Mouse (Mus musculus) right cerebral cortex, postnatal 14 days (tissue): Measurements from ENCODE around the gene Slc43a2.

Experiments used
- DNase-seq: peaks from one replicate; pipeline ENCODE4 v3.0.0; 2022

Gene Slc43a2

GRCm38 (mm10) chr11:75531469-75532242, at the start of gene Slc43a2:
Gene Slc43a2 (plus strand): TSS chr11:75531694.
- DNase-seq = peak; percentile 96

DNA sequence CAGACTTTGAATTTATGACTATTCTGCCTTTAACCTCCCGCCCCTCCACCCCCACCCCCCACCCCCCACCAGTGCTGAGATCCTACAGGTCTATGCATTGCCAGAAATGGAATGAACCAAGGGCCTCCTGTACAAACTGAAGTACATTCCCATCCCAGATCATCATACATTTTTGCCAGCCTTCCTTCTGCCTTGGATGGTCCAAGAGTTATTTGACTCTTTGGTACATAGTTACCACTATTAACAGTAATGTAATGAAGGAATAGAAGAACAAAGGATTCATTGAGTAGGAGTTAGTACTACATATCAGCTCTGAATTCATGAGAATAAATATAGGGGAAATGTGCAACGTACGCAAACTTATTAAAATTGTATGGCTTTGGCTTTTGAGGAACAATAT, 45.3 kb upstream of the Slc43a2 start:
- no peak for DNase-seq

- DNase-seq = peak; percentile 91
Observed at GRCm38 (mm10) chr11:75486601-75487285, 44.8 kb upstream of the Slc43a2 start, which contains the start of gene Prpf8. Gene Prpf8 (plus strand): TSS chr11:75486816.

DNA sequence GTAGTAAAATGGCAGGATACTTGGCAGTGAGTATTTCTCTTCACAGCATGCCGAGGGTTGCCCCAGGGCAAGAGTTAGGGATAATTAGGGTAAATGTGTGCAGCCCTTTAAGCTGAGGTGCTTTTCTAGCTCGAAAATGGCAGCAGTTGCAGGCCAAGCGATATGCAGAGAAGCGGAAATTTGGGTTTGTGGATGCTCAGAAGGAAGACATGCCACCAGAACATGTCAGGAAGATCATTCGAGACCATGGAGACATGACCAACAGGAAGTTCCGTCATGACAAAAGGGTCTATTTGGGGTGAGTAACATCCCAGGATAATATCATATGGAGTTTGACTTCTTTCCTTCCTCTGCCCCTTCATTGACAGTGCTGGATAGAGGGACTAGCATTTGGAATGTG, 44.0 kb upstream of the Slc43a2 start:
- no peak for DNase-seq

DNA sequence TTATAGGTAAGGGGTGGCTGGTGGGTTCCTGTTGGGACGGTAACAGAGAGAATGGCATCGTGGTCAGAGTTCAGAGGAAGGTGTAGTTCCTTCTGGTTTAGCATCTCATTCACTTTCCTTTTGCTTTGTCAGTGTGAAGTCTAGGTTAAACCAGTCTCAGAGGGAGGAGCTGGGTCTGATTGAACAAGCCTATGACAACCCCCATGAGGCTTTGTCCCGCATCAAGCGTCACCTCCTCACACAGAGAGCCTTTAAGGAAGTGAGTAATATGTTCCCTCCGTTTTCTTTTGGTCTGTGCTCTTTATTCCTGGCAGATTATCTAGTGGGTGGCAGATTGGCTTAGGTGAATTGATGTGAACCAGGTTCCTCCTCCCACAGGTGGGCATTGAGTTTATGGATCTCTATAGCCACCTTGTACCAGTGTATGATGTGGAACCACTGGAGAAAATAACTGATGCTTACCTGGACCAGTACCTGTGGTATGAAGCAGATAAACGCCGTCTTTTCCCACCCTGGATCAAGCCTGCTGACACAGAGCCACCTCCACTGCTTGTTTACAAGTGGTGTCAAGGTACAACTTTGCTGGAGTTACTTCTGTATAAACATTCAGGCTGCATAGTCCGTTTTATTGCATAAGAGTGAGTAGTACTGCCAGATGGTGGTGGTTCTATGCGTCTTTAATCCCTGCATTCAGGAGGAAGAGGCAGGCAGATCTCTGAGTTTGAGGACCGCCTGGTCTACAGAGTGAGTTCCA, 37.0 kb upstream of the Slc43a2 start:
- no peak for DNase-seq

- DNase-seq = no peak
Observed at GRCm38 (mm10) chr11:75498126-75498525, 33.4 kb upstream of the Slc43a2 start.

DNA sequence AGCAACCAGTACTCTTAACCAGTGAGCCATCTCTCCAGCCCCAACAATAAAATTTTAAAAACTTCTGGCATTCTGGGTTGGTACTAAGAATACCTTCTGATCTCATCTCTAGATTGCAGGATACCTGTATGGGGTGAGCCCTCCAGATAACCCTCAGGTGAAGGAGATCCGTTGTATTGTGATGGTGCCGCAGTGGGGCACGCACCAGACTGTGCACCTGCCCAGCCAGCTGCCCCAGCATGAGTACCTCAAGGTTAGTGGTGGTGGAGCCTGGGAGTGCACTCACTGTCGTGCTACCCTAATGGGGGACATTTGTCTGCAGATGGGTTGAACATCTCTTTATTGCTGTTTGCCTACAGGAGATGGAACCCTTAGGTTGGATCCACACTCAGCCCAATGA, 23.3 kb upstream of the Slc43a2 start:
- no peak for DNase-seq

DNA sequence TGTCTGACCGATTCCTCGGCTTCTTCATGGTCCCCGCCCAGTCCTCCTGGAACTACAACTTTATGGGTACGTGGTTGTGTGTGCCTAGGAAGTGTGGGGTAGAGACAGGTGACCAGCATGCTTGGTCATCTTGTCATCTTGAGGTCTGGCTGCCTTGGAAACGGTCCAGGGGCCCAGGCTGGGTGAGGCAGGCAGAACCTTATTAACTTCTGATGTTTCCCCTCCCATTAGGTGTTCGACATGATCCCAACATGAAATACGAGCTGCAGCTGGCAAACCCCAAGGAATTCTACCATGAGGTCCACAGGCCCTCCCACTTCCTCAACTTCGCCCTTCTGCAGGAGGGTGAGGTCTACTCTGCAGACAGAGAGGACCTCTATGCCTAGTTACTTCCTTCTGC, 22.6 kb upstream of the Slc43a2 start:
- DNase-seq = no peak

DNA sequence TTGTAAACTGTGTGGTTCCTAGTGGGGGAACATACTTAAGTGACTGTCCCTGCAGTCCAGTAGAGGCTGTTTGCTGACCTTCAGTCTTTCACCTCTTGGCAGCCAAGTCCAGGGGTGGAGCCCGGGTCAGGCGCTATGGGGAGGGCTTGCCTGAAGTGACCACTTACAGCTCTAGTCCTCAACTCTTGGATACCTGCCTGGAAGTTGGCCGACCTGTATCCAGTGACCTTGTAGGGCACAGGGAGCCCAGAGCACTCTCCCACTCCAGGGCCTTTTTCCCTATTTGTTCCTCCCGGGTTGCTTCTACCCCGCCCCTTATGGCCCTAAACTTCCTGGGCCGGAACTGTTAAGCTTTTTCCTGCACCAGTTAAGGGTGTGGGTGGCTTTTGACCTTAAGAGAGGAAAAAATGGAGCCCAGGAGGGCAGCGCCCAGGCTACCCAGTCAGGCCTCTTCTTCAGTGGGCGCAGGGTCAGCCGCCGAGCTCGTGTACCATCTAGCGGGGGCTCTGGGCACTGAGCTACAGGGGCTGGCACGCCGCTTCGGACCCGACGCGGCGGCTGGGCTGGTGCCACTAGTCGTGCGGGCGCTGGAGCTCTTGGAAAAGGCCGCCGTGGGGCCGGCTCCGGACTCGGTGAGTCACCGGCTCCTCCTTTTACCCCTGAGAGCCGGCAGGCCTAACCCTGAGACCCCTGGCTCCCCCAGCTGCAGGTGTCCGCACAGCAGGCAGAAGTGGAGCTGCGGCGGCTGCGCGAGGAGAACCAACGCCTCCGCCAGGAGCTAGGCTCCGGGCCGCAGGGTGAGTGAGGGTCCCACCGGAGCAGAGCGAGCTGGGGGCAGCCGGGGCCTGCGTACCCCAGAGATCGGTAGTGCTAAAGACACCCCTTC, 21.5 kb upstream of the Slc43a2 start, which contains the start of gene Rilp:
TSS of gene Rilp (plus strand) at position 354 of the 886 bp plus-strand sequence.
- DNase-seq = peak; percentile 61

GRCm38 (mm10) chr11:75510627-75510993, 20.9 kb upstream of the Slc43a2 start:
- DNase-seq = peak; percentile 95

DNA sequence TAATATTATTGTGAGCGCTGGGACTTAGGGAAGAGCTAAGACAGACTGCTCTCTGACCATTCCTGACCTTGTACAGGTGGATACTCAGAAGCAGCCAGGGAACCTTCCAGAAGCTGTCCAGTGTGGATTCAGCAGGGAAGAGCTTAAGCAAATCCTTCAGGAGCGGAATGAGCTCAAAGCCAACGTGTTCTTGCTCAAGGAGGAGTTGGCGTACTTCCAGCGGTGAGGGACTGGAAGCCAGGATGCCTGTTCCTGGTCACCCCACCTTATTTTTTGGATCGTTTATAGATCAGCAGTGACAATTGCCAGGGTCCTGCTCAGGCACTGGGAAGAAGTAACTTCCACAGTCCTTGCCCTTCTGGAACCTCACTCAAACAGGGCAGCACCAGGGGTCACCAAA, 20.3 kb upstream of the Slc43a2 start:
- peak; percentile 57 for DNase-seq

- DNase-seq = no peak
Observed at GRCm38 (mm10) chr11:75512301-75513018, 19.0 kb upstream of the Slc43a2 start.

- DNase-seq = no peak
Observed at GRCm38 (mm10) chr11:75513336-75513735, 18.2 kb upstream of the Slc43a2 start, which contains the start of gene Scarf1. Gene Scarf1 (plus strand): TSS chr11:75513540.

DNA sequence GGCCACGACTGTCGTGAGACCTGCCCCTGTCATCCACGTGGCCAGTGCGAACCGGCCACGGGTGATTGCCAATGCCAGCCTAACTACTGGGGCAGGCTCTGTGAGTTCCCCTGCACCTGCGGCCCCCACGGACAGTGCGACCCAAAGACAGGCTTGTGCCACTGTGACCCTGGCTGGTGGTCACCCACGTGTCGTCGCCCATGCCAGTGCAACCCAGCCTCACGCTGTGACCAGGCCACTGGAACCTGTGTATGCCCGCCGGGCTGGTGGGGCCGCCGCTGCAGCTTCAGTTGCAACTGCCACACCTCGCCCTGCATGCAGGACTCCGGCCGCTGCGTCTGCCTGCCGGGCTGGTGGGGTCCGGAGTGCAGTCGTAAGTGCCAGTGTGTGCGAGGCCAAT, 16.3 kb upstream of the Slc43a2 start:
- no peak for DNase-seq

DNA sequence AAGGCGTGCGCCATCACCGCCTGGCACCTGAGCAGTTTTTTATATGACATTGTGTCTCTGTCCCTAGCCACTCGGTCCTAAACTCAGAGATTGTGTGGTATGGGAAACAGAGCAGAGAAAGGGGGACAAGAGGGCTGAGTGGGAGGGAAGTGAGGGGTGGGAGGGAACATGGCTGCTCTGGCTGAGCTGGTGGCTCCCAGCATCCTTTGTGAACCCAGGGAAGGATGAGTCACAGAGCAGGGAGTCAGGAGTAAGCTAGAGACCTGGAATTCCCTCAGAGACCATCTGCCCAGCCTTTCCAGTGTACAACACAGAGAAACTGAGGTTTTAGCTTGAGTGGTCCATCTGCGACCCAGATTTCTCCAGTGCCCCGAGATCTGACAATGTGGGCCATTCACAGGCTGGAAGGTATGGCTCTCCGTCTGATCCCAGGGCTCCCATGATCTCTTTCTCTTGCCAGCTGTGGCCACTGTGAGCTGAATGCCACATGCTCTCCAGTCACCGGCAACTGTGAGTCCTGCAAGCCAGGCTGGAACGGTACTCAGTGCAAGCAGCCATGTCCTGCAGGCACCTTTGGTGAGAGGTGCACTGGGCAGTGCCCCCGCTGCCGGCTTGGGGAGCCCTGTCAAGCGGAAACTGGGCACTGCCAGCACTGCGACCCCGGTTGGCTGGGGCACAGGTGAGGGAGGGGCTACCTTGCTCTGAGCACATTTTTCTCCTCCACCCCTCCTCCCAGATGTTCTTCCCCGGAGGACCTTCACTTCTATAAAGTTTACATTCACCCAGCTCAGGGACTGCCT, 11.5 kb upstream of the Slc43a2 start:
- no peak for DNase-seq

GRCm38 (mm10) chr11:75521609-75522008, 9.9 kb upstream of the Slc43a2 start:
- no peak for DNase-seq

GRCm38 (mm10) chr11:75522793-75523192, 8.7 kb upstream of the Slc43a2 start:
- no peak for DNase-seq

DNA sequence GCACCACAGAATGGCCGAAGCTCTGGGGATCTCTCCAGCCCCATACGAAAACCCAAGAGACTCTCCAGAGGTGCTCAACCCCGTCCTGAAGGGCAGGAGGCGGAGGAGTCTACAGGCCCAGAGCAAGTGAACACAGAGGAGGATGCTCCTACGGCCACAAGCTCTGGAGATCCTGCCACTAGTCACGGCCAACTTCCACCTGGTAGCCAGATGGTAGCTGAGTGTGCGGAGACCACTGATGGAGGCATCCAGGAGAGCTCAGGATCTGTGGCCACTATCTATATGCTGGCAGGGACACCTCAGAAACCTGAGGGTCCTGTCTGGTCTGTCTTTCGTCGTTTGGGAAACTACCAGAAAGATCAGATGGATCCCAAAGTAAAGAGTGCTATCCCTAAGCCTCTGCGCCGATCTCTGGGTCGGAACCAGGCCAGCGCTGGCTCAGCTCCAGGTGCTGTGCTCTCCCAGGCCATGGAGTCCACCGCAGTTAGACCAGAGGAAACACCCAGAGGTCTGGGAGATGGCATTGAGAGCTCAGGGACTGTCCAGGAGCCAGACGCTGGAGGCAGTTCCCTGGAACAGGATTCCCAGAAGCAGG, 5.9 kb upstream of the Slc43a2 start:
- no peak for DNase-seq

DNA sequence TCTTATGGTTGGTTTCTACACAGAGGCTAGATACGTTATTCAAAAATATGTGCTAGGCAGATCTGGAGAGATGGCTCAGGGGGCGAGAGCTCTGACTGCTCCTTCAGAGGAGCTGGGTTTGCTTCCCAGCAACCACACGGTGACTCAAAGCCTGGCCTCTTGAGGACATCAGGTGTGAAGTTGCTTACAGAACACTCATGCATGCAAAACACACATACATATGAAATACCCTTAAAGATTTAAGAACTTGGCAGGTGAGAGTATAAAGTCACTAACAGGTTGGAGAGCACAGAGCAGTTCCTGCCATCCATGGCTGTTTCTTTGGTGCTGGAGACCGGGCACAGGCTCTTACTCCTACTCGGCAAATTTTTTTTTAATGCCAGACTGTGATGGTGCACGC, 4.6 kb upstream of the Slc43a2 start:
- DNase-seq = no peak

GRCm38 (mm10) chr11:75529771-75530170, 1.7 kb upstream of the Slc43a2 start:
- DNase-seq = no peak
